Mouse (Mus musculus): Measurements from ENCODE around the gene AC140267.1. TPM values are rescaled to one million over a fixed set of nuclear protein-coding genes. Genes with fewer than 3 reads are reported as not detected.
A peak's percentile ranks its signal among the peaks of the same experiment; 100 is the strongest.

Gene AC140267.1
- polyA plus RNA-seq, 1 experiment = not detected

- TF ChIP-seq POLR2A (IDR thresholded peaks at IDR 0.05; ENCODE audit: low read depth, low read length) = no peak
- TF ChIP-seq CTCF (conservative IDR thresholded peaks at IDR 0.05; ENCODE audit: insufficient read depth, insufficient read length, low read depth, low read length) = no peak
- Histone ChIP-seq H3K36me3 (ENCODE audit: control insufficient read depth, insufficient read depth, low read length) (no peaks in the 10 kb centered on the region), H3K4me3 (ENCODE audit: insufficient read depth, low read depth, low read length) (no peak overlapping the region), H3K4me1 (ENCODE audit: control insufficient read depth, insufficient read depth, low read length) (no peaks in the 10 kb centered on the region), H3K27me3 (replicated peaks; ENCODE audit: control insufficient read depth, insufficient read depth, low read length) (no peaks in the 10 kb centered on the region), H3K27ac (ENCODE audit: insufficient read depth, low read depth, low read length) (no peak overlapping the region)
- DNase-seq = no peak
- 89% methylated on average over 10 of the region's 10 CpGs for whole genome bisulfite sequencing
These were observed 18.2 kb upstream of the AC140267.1 start for GRCm38 (mm10) chr15:80217476-80217875.

- no peak for DNase-seq
- WGBS = 41% methylated on average over 14 of the region's 14 CpGs
- no peak overlapping the region for H3K4me3 ChIP-seq (ENCODE audit: insufficient read depth, low read depth, low read length)
- no peaks in the 10 kb centered on the region for H3K4me1 ChIP-seq (ENCODE audit: control insufficient read depth, insufficient read depth, low read length)
- TF ChIP-seq CTCF (conservative IDR thresholded peaks at IDR 0.05; ENCODE audit: insufficient read depth, insufficient read length, low read depth, low read length) (no peak), POLR2A (IDR thresholded peaks at IDR 0.05; ENCODE audit: low read depth, low read length) (no peak)
- no peaks in the 10 kb centered on the region for H3K36me3 ChIP-seq (ENCODE audit: control insufficient read depth, insufficient read depth, low read length)
- H3K27ac ChIP-seq (ENCODE audit: insufficient read depth, low read depth, low read length) = no peak overlapping the region
- H3K27me3 ChIP-seq (replicated peaks; ENCODE audit: control insufficient read depth, insufficient read depth, low read length) = no peaks in the 10 kb centered on the region
These were observed 16.4 kb upstream of the AC140267.1 start for GRCm38 (mm10) chr15:80219211-80219610.

- Histone ChIP-seq H3K27ac (ENCODE audit: insufficient read depth, low read depth, low read length) (no peak overlapping the region), H3K27me3 (replicated peaks; ENCODE audit: control insufficient read depth, insufficient read depth, low read length) (no peaks in the 10 kb centered on the region), H3K36me3 (ENCODE audit: control insufficient read depth, insufficient read depth, low read length) (no peaks in the 10 kb centered on the region), H3K4me1 (ENCODE audit: control insufficient read depth, insufficient read depth, low read length) (no peaks in the 10 kb centered on the region; the same call in 1 of the 2 replicates), H3K4me3 (ENCODE audit: insufficient read depth, low read depth, low read length) (no peak overlapping the region)
- no peak for DNase-seq
- no peak for TF ChIP-seq CTCF (conservative IDR thresholded peaks at IDR 0.05; ENCODE audit: insufficient read depth, insufficient read length, low read depth, low read length)
- WGBS = 57% methylated on average over 4 of the region's 4 CpGs
These were observed 15.7 kb upstream of the AC140267.1 start for GRCm38 (mm10) chr15:80219705-80220657.

- H3K4me3 ChIP-seq (ENCODE audit: insufficient read depth, low read depth, low read length) = no peak overlapping the region
- H3K27me3 ChIP-seq (replicated peaks; ENCODE audit: control insufficient read depth, insufficient read depth, low read length) = no peaks in the 10 kb centered on the region
- 60% methylated on average over 8 of the region's 8 CpGs for WGBS
- H3K4me1 ChIP-seq (ENCODE audit: control insufficient read depth, insufficient read depth, low read length) = no peaks in the 10 kb centered on the region; the same call in 1 of the 2 replicates
- no peaks in the 10 kb centered on the region for H3K36me3 ChIP-seq (ENCODE audit: control insufficient read depth, insufficient read depth, low read length)
- DNase-seq = no peak
- H3K27ac ChIP-seq (ENCODE audit: insufficient read depth, low read depth, low read length) = no peak overlapping the region
- TF ChIP-seq POLR2A (IDR thresholded peaks at IDR 0.05; ENCODE audit: low read depth, low read length) (no peak), CTCF (conservative IDR thresholded peaks at IDR 0.05; ENCODE audit: insufficient read depth, insufficient read length, low read depth, low read length) (no peak; the same call in 1 of the 2 replicates)
These were observed 14.6 kb upstream of the AC140267.1 start for GRCm38 (mm10) chr15:80221031-80221430.

GRCm38 (mm10) chr15:80223751-80224150 lies 11.9 kb upstream of the AC140267.1 start:
- Histone ChIP-seq H3K36me3 (ENCODE audit: control insufficient read depth, insufficient read depth, low read length) (no peaks in the 10 kb centered on the region), H3K4me3 (ENCODE audit: insufficient read depth, low read depth, low read length) (no peak overlapping the region), H3K4me1 (ENCODE audit: control insufficient read depth, insufficient read depth, low read length) (no peaks in the 10 kb centered on the region; the same call in 1 of the 2 replicates), H3K27me3 (replicated peaks; ENCODE audit: control insufficient read depth, insufficient read depth, low read length) (no peaks in the 10 kb centered on the region), H3K27ac (ENCODE audit: insufficient read depth, low read depth, low read length) (no peak overlapping the region)
- DNase-seq = no peak
- 91% methylated on average over 7 of the region's 7 CpGs for WGBS
- no peak for TF ChIP-seq POLR2A (IDR thresholded peaks at IDR 0.05; ENCODE audit: low read depth, low read length)
- TF ChIP-seq CTCF (conservative IDR thresholded peaks at IDR 0.05; ENCODE audit: insufficient read depth, insufficient read length, low read depth, low read length) = no peak

GRCm38 (mm10) chr15:80225208-80225607 lies 10.4 kb upstream of the AC140267.1 start:
- peak; percentile 75 for DNase-seq
- TF ChIP-seq CTCF (conservative IDR thresholded peaks at IDR 0.05; ENCODE audit: insufficient read depth, insufficient read length, low read depth, low read length) = peak; percentile 92
- no peak for TF ChIP-seq POLR2A (IDR thresholded peaks at IDR 0.05; ENCODE audit: low read depth, low read length)

GRCm38 (mm10) chr15:80225796-80226195 lies 9.8 kb upstream of the AC140267.1 start:
- Histone ChIP-seq H3K27me3 (replicated peaks; ENCODE audit: control insufficient read depth, insufficient read depth, low read length) (no peaks in the 10 kb centered on the region), H3K36me3 (ENCODE audit: control insufficient read depth, insufficient read depth, low read length) (no peaks in the 10 kb centered on the region), H3K4me3 (ENCODE audit: insufficient read depth, low read depth, low read length) (no peak overlapping the region), H3K4me1 (ENCODE audit: control insufficient read depth, insufficient read depth, low read length) (no peaks in the 10 kb centered on the region; the same call in 1 of the 2 replicates), H3K27ac (ENCODE audit: insufficient read depth, low read depth, low read length) (no peak overlapping the region)
- TF ChIP-seq CTCF (conservative IDR thresholded peaks at IDR 0.05; ENCODE audit: insufficient read depth, insufficient read length, low read depth, low read length) (peak; percentile 64), POLR2A (IDR thresholded peaks at IDR 0.05; ENCODE audit: low read depth, low read length) (no peak)
- peak; percentile 77 for DNase-seq
- whole genome bisulfite sequencing = 50% methylated on average over 2 of the region's 2 CpGs

More at GRCm38 (mm10) chr15:80225208-80225607, 10.4 kb upstream of the AC140267.1 start:
- Histone ChIP-seq H3K27ac (ENCODE audit: insufficient read depth, low read depth, low read length) (no peak overlapping the region), H3K27me3 (replicated peaks; ENCODE audit: control insufficient read depth, insufficient read depth, low read length) (no peaks in the 10 kb centered on the region), H3K4me1 (ENCODE audit: control insufficient read depth, insufficient read depth, low read length) (no peaks in the 10 kb centered on the region; the same call in 1 of the 2 replicates), H3K4me3 (ENCODE audit: insufficient read depth, low read depth, low read length) (no peak overlapping the region), H3K36me3 (ENCODE audit: control insufficient read depth, insufficient read depth, low read length) (no peaks in the 10 kb centered on the region)
- WGBS = 21% methylated on average over 9 of the region's 9 CpGs
